Mouse (Mus musculus): Measurements from ENCODE around the gene Fkbp5. TPM values are rescaled to one million over a fixed set of nuclear protein-coding genes. Genes with fewer than 3 reads are reported as not detected.
"Not testable (repeated sequence)": the region's sequence is repeated elsewhere in the genome, so short reads cannot be mapped to it uniquely, and the experiment has no call there.

The Fkbp5 gene
- polyA plus RNA-seq, 1 experiment from 2014 or later = 9.2 TPM

DNA sequence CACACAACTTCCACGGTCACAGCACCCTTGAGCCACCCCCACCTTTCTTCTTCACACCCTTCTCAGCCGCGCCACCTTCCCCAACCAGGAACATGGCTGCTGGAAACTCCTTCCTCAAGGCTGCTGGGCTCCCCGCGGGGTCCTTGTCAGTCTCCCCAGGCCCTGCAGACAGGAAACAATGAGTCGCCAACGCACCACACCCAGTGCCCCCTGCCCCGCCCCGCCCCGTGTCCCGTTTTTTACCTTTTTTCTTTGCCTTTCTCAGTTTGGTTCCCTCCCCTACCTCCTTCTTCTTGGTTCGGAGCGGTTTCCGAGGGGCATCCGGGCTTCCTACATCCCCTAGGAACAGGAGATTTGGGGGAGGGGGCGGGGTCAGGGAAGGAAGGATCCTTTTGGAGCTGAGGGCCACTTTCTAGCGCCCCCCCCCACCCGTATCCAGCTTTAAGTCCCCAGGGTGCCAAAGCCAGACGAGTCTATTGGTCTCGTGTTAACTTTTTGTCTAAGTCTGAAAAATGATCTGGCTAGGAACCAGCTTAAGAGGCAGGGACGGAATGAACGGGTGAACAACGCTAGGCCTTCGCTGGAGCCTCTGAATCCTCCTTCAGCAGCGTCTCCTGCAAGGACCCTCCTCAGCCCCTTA, 154.6 kb downstream of the Fkbp5 start:
- DNase-seq (ENCODE audit: low read depth, low spot score) (no peak), ATAC-seq (no peak)
- no peak for TF ChIP-seq CTCF (IDR thresholded peaks at IDR 0.05)
- in situ Hi-C loops (cut with MboI; ENCODE audit: low pct_unique_long_range_greater_than_20kb) = no loop called here
- ChIA-PET CTCF (no interaction called here), POLR2A (no interaction called here)
- H3K27me3 ChIP-seq = no peaks in the 10 kb centered on the region

DNA sequence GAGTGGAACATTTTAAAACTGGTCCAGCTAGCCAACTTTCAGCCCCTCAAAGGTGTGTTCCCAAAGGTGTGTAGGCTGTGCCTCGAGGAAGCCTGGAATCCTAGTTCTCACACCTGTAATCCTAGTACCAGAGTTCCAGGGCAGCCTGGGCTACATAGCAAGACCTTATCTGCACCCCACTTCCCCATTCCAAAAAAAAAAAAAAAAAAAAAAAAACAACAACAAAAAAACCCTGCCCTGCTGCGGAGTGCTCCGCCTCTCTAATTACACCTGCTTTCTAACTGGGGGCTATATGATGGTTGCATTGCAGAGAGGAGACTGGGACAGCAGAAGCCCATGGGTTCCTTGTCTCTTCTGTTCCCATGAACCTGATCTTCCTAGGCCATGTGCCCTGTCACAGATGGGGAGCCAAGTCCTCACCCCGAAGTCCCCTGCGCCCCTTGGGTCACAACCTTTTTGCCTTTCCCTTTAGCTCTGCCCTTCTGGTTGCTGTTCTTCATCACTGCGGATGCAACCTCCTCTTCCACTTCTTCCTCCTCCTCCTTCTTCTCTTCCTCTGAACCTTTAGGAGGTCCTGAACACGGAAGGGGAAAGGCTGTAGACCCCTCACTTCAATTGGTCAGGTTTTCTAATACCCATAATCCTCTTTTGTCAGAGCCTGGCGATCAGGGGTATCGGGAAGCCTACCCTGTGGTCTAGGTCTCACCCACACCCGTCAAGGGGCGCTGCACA, 155.2 kb downstream of the Fkbp5 start:
- TF ChIP-seq CTCF (IDR thresholded peaks at IDR 0.05) = no peak
- no peak for DNase-seq (ENCODE audit: low read depth, low spot score)
- POLR2A ChIA-PET = no interaction called here
- no peak for ATAC-seq
- CTCF ChIA-PET = no interaction called here
- no peaks in the 10 kb centered on the region for H3K27me3 ChIP-seq
- in situ Hi-C loops (cut with MboI; ENCODE audit: low pct_unique_long_range_greater_than_20kb) = no loop called here

DNA sequence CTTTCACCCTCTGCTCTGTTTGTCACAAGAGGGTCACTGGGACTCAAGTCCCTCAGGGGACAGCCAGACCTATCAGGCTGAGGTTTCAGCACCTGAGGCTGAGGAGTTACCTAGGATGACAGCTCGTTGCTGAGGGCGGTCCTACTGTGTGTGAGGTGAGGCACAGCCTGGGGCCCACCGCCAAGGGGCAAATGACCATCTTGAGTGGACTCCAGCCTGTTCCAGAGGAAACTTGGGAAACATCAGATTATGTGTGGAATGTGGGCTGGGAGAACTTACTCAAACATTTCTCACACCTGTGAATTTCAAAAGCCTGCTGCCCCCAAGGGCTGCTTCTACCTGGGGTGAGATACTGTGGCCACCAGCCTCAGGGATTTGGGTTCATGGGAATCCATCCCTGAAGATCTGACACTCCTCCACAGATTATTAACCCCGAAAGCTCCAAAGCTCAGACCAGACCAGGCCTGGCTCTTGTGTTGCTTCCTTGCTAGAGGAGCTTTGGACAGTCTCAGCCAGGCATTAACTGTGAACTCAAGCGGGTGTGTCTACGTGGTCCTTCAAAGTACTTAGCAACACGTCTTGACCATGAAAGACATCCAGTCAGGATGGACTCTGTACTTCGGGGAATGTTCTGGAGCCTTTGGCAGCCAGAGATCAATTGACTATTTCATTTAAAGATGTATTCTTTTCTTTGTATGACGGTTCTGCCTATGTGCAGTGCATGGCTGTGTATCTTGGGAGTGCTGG, 156.6 kb downstream of the Fkbp5 start:
- in situ Hi-C loops (cut with MboI; ENCODE audit: low pct_unique_long_range_greater_than_20kb) = no loop called here
- TF ChIP-seq CTCF (IDR thresholded peaks at IDR 0.05) = no peak
- ATAC-seq (no peak), DNase-seq (ENCODE audit: low read depth, low spot score) (no peak)
- ChIA-PET CTCF (no interaction called here), POLR2A (no interaction called here)
- no peaks in the 10 kb centered on the region for H3K27me3 ChIP-seq

DNA sequence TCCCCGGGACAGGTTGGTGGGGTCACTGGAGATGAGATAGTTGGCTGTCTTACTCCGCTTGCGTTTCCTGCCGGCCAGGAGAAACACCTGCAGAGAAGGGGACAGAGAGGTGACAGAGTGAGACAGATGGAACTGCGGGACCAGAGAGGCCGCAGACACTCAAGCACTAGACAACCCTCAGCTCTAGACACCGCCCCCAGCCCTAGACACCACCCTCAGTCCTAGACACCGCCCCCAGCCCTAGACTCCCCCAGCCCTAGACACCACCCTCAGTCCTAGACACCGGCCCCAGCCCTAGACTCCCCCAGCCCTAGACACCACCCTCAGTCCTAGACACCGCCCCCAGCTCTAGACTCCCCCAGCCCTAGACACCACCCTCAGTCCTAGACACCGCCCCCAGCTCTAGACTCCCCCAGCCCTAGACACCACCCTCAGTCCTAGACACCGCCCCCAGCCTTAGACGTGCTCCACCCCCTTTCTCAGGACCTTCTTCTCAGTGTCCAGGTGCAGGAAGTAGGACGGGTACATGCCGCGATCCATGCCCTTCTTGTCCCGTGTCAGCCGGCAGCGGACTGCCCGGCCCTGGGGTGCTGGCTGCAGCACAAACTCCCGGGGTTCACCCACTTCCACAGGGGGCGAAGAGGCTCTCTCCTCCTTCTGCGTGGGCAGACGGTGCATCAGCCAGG, 158.6 kb downstream of the Fkbp5 start:
- DNase-seq (ENCODE audit: low read depth, low spot score); ATAC-seq; H3K27me3 ChIP-seq; POLR2A ChIA-PET; in situ Hi-C loops (cut with MboI; ENCODE audit: low pct_unique_long_range_greater_than_20kb); CTCF ChIA-PET: not testable (repeated sequence)

DNA sequence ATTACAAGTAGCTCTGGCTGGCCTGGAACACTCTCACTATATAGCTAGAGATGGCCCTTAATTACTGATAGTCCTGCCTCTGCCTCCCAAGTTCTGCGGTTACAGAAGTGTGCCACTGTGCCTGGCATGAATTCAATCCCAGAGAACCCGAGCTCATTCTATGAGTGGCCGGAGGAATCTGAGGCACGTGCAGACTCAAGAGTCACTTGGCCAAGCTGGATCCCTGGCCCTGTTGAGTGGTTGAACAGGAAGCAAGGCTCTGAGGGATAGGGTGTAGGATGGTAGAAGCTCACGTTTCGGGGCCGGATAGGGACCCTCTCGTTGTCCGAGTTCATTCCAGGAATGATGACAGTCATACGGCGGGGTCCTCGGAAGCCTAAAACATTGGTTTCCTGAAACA, 161.5 kb downstream of the Fkbp5 start:
- ATAC-seq = no peak
- CTCF ChIA-PET = no interaction called here
- no peak for TF ChIP-seq CTCF (IDR thresholded peaks at IDR 0.05)
- in situ Hi-C loops (cut with MboI; ENCODE audit: low pct_unique_long_range_greater_than_20kb) = no loop called here
- DNase-seq (ENCODE audit: low read depth, low spot score) = no peak
- H3K27me3 ChIP-seq = no peaks in the 10 kb centered on the region
- POLR2A ChIA-PET = no interaction called here

DNA sequence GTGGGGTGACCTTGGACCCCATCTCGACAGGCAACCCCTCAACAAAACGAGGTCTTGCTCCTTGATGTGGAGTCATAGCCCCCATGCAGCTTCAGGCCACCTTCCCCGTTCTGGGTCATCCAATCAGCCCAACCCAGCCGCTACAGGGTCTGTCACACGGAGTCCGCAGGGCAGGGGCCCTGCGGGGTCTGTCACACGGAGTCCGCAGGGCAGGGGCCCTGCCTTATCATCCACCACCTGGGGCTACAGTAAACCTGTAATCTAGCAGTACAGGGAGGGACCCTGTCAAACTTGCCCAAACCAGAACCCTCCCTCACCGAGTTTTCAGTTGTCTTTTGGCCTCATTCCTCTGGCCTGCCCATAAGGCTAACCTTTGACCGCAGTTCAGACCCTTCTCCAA, 165.3 kb downstream of the Fkbp5 start:
- no peak for ATAC-seq
- no peak for TF ChIP-seq CTCF (IDR thresholded peaks at IDR 0.05)
- DNase-seq (ENCODE audit: low read depth, low spot score) = no peak
- POLR2A ChIA-PET = no interaction called here
- no peaks in the 10 kb centered on the region for H3K27me3 ChIP-seq
- in situ Hi-C loops (cut with MboI; ENCODE audit: low pct_unique_long_range_greater_than_20kb) = no loop called here
- CTCF ChIA-PET = no interaction called here

DNA sequence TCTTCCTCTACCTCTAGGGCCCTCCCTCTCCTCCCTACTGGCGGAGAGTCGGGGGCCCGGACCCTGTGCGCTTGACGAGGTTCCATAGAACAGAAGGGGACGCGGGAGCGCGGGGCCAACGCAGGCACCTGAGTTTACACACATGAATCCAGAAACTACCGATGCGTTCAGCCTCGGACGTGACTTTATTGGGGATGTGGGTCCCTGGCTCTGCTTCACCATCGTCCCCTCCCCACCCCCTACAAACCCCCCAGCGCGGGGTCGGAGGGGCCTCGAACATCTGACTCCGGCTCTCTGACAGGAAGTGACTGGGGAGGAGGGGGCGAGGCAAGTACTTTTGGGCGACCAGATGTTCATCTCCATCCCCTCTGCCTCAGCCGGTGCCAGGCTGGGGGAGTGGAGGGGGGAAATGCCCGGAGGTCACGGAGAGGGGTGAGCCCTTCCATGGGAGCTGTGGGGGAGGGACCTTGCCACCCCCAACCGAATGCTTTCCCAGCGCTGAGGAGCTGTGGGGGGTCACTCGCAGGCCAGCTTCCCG, 165.9 kb downstream of the Fkbp5 start:
- ChIA-PET CTCF (no interaction called here), POLR2A (interaction anchor here (1.0 to 3.6 kb wide), 2 partner anchors 17 to 21 kb away, joined by 4 to 45 read pairs; no protein-coding TSS in a partner anchor)
- in situ Hi-C loops (cut with MboI; ENCODE audit: low pct_unique_long_range_greater_than_20kb) = no loop called here
- TF ChIP-seq CTCF (IDR thresholded peaks at IDR 0.05) = no peak
- DNase-seq (ENCODE audit: low read depth, low spot score) = no peak
- no peaks in the 10 kb centered on the region for H3K27me3 ChIP-seq
- peak; percentile 2 for ATAC-seq

DNA sequence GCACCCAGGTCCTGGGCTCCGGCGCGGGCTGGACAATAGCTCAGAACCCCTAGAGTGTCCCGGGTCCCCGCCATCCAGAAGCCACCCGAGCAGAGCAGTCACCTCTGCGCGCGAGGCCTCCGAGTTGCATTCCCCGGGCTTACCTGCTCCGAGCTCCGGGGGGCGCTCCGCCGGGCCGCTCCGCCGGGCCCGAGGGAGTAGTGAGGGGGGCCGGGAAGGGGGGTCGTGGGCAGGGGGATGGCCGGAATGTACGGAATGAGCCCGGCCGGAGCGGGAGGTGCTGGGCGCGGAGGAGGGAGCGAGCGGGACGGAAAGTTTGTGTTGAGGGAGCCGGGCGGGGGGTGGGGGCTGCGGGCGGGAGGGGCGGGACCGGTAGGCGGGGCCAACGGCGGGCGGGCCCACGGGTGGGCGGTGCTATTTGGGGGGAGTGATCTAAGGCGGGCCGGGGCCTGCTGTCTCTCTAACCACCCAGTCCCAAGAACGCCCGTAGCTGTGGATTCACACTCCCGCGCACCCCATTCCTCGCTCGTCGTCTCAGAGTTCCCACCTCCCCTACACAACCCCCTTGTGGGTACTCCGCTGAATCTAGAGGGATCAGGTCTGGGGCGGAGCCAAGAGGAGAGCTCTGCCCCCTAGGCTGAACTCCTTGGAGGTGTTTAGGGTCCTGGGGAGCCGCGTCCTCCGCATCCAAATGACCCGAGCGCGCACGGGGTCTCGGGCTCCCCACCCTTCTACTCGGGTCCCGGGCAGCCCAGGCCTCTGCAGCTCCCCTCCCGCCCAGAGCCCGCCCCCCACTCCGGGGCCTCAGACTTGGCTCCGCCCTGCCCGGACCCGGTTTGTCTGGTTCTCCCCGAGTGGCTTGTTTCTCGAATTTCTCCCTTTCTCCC, 166.6 kb downstream of the Fkbp5 start, which contains the start of gene Tead3:
TSS of gene Tead3 (minus strand) at position 352 of the 887 bp plus-strand sequence.
- POLR2A ChIA-PET = interaction anchor here (1.0 to 3.6 kb wide), 4 partner anchors 16 to 34 kb away, joined by 4 to 45 read pairs (median 5); no protein-coding TSS in a partner anchor
- in situ Hi-C loops (cut with MboI; ENCODE audit: low pct_unique_long_range_greater_than_20kb) = no loop called here
- ATAC-seq (peak; percentile 42), DNase-seq (ENCODE audit: low read depth, low spot score) (no peak)
- H3K27me3 ChIP-seq = no peaks in the 10 kb centered on the region
- TF ChIP-seq CTCF (IDR thresholded peaks at IDR 0.05) = no peak
- CTCF ChIA-PET = no interaction called here

DNA sequence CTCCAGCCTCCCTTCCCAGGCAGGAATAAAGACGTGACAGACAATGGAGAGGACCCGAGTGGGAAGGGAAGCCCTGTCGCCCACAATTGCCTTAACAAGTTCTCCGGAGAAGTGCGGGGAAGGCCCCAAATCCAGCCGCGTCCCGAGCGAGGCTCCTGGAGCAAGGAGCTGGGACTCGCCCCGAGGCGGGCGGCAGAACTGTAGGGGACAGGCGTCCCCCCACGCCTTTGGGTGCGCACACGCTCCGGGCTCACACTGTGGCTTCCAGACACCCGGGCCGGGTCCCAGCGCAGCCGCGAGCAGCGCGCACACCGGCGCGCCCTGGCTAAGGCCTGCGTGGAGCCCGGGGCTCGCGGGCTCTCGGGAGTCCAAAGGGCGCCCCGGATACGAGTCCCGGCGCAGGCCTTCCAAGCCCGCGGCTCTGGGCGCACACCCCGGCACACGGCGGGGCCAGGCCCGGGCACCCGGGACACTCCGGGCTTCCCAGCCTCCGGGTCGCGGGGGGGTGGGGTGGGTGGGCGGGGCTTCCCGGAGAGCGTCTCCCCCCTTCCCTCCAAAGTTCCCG, 167.3 kb downstream of the Fkbp5 start:
- DNase-seq (ENCODE audit: low read depth, low spot score) (no peak), ATAC-seq (peak; percentile 27)
- ChIA-PET POLR2A (interaction anchor here (0.7 to 3.6 kb wide), 5 partner anchors 10 to 33 kb away, joined by 3 to 45 read pairs (median 4); no protein-coding TSS in a partner anchor), CTCF (interaction anchor here (1.7 kb wide), 1 partner anchor 20 kb away, joined by 4 read pairs; no protein-coding TSS in a partner anchor)
- no peak for TF ChIP-seq CTCF (IDR thresholded peaks at IDR 0.05)
- in situ Hi-C loops (cut with MboI; ENCODE audit: low pct_unique_long_range_greater_than_20kb) = no loop called here
- H3K27me3 ChIP-seq = no peaks in the 10 kb centered on the region
